Mouse (Mus musculus) midbrain, embryonic 13.5 days (tissue): Measurements from ENCODE around the gene Gm5134. TPM values are rescaled to one million over a fixed set of nuclear protein-coding genes. Genes with fewer than 3 reads are reported as not detected.

Source experiments
- ATAC-seq: fragments of 200-750 bp; cut with Nextera tagmentation; 2 replicates; pipeline ENCODE4 v1.8.0; 2017; ENCODE audit warnings: mild to moderate bottlenecking, moderate TSS enrichment, moderate library complexity
- H3K27ac ChIP-seq: fragments of 300-500 bp; sonication (generic); 2 replicates; pipeline ENCODE4 v1.5.1; 2015; ENCODE audit warnings: inconsistent platforms, mild to moderate bottlenecking, moderate library complexity
- H3K27me3 ChIP-seq: fragments of 300-500 bp; sonication (generic); 2 replicates; pipeline ENCODE4 v1.6.1; 2015; ENCODE audit warnings: mild to moderate bottlenecking, inconsistent platforms
- H3K36me3 ChIP-seq: fragments of 300-500 bp; sonication (generic); 2 replicates; pipeline ENCODE4 v1.6.1; 2015; ENCODE audit warnings: mild to moderate bottlenecking, inconsistent platforms
- H3K4me1 ChIP-seq: fragments of 300-500 bp; sonication (generic); replicated peaks from 2 replicates; pipeline ENCODE4 v1.6.1; 2015; ENCODE audit warnings: inconsistent platforms
- H3K4me2 ChIP-seq: fragments of 300-500 bp; sonication (generic); replicated peaks from 2 replicates; pipeline ENCODE4 v1.6.1; 2015; ENCODE audit warnings: moderate library complexity, mild to moderate bottlenecking, inconsistent platforms
- H3K4me3 ChIP-seq: fragments of 300-500 bp; sonication (generic); replicated peaks from 2 replicates; pipeline ENCODE4 v1.5.1; 2015; ENCODE audit warnings: mild to moderate bottlenecking, inconsistent platforms
- H3K9ac ChIP-seq: fragments of 300-500 bp; sonication (generic); replicated peaks from 2 replicates; pipeline ENCODE4 v1.6.1; 2015; ENCODE audit warnings: mild to moderate bottlenecking, inconsistent platforms
- H3K9me3 ChIP-seq: fragments of 300-500 bp; sonication (generic); 2 replicates; pipeline ENCODE4 v1.6.1; 2016; ENCODE audit warnings: mild to moderate bottlenecking, inconsistent platforms
- WGBS: fragments of 180-500 bp; shearing (Covaris S2); methylation state at CpG from one replicate; pipeline ENCODE4 v1.1.7; 2015; 5-methylcytosine and 5-hydroxymethylcytosine counted together
- polyA plus RNA-seq: library from polyadenylated mRNA; unstranded; fragments of >200 nt; fragmentation: Nextera tagmentation; extraction: Ambion mirVana; gene quantifications from 2 replicates; pipeline ENCODE4 v1.2.1, GENCODE M21; 2015

Gm5134 gene
- polyA plus RNA-seq, 1 experiment from 2014 or later, result 0.07 TPM

DNA sequence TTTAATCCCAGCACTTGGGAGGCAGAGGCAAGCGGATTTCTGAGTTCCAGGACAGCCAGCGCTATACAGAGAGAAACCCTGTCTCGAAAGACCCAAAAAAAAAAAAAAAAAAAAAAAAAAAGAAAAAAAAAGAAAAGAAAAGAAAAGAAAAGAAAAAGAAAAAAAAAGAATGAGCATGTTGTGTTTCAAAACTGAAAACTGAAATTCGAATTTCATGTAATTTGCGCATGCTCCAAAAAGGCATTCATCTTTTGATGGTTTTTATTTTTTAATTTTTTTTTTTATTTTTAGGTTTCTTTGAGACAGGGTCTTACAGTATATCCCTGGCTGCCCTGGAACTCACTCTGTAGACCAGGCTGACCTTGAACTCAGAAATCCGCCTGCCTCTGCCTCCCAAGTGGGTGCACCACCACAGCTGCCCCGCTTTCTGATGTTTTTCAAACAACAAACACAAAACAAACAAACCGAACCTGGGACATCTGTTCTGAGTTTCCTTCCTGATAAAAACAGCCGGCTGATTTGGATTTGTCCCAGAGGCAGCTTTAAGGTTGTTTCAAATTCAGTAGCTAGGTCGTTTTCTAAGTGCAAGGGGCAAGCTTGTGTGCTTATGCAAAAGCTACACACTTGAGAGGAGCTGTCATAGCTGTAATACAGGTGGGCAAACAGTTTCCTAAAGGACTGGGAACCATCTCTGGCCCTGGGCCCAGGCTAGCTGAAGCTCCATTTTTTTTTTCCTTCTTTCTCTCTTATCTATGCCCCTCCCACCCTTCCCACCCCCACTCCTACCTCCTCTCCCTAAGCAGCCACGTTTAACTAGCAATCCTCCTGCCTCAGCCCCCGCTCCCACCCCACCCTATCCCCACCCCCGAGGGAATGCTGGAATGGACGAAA lies 77.4 kb downstream of the Gm5134 start:
- Histone ChIP-seq H3K27me3 (no peaks in the 10 kb centered on the region), H3K36me3 (peaks cover 10% of the 10 kb centered on the region), H3K4me1 (peaks cover 17% of the 10 kb centered on the region), H3K27ac (peak overlapping the region; percentile 49), H3K9me3 (no peaks in the 10 kb centered on the region), H3K4me3 (peak overlapping the region; percentile 91), H3K9ac (peak overlapping the region; percentile 93; the same call in 1 of the 2 replicates), H3K4me2 (peak overlapping the region; percentile 83)
- ATAC-seq, result no peak; the same call in 1 of the 2 replicates
- 55% methylated on average over 14 of the region's 14 CpGs for WGBS

DNA sequence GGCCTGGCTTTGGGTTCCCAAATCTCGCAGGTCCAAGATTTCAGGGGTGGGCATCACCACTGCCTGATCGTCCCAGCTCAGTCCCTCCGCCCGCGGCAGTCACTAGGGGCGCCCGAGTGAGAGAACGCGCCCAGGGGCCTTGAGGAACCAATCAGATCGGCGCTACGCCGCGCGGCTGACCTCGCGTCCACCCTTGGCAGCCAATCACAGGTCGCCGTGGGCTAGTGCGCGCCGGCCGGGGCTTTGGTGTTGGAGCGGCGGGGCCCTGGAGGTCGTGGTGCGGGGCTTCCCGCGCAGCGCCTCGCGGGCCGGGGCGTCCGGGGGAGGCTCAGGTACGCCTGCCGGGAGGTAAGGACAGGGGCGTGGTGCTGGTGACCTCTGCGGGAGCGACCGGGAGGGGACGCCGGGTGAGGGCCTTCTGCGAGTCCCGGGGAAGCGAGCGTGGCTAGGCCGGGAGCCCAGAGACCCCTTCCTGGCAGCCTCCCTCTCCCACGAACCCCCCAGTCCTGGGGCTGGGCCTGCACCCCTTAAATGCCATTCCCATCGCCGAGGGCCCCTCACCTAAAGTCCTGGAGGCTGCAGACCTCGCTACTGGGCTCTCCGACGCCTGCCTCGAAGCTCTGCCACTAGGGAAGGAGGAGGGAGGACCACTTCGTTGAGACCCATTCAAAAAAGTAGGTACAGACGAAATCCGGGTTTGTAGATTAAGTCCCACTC lies 78.2 kb downstream of the Gm5134 start, which contains the start of gene Zfp280b:
Zfp280b (plus strand) TSS at position 249 of the 717 bp plus-strand sequence.
- Histone ChIP-seq H3K36me3 (peaks cover 18% of the 10 kb centered on the region), H3K27me3 (no peaks in the 10 kb centered on the region), H3K4me3 (peak within 1 kb of the TSS; percentile 91), H3K27ac (peak within 1 kb of the TSS; percentile 49), H3K4me2 (peak within 1 kb of the TSS; percentile 83), H3K9ac (peak within 1 kb of the TSS; percentile 93), H3K9me3 (no peaks in the 10 kb centered on the region), H3K4me1 (peaks cover 17% of the 10 kb centered on the region)
- WGBS, result under 1% methylated on average over 58 of the region's 58 CpGs
- ATAC-seq, result peak; percentile 98

- no peaks in the 10 kb centered on the region for H3K27me3 ChIP-seq
- peak overlapping the region; percentile 93 for H3K9ac ChIP-seq
- H3K4me2 ChIP-seq, result peak overlapping the region; percentile 83
- peak overlapping the region; percentile 91 for H3K4me3 ChIP-seq
- 22% methylated on average over 7 of the region's 7 CpGs for WGBS
- peaks cover 24% of the 10 kb centered on the region for H3K36me3 ChIP-seq
- ATAC-seq, result 0 out of 2 replicates have a peak, but pooled peaks have one; percentile 2
- peak overlapping the region; percentile 49; the same call in 1 of the 2 replicates for H3K27ac ChIP-seq
- peaks cover 17% of the 10 kb centered on the region for H3K4me1 ChIP-seq
- H3K9me3 ChIP-seq, result no peaks in the 10 kb centered on the region
Observed at GRCm38 (mm10) chr10:76033119-76033455, 78.8 kb downstream of the Gm5134 start.

DNA sequence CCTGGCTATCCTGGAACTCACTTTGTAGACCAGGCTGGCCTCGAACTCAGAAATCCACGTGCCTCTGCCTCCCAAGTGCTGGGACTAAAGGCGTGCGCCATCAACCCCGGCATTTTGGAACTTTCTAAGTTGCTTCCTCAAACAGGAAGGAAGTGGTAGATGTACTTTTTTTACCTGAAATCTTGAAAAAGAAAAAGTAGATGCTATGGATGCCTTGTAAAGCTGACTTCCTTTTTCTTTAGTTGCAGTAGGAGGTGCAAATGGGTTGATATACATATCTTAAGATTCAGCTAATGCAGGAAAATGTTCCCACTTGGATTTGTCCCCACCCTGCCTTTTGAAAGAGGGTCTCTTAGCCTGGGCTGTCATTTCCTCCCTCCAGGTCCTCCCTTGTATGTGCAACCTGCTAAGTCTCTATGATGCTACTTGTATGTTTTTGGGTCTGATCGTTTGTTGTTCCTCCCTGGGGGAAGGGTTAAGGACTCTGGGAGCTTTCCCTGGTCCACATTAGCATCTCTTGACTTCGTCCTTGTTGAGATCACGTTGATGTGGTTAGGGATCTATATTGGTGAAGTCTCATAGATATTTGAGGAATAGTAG lies 79.8 kb downstream of the Gm5134 start:
- H3K4me2 ChIP-seq, result no peak overlapping the region; the same call in 1 of the 2 replicates
- H3K4me1 ChIP-seq, result peaks cover 17% of the 10 kb centered on the region
- H3K9me3 ChIP-seq, result no peaks in the 10 kb centered on the region
- H3K4me3 ChIP-seq, result no peak overlapping the region
- H3K27me3 ChIP-seq, result no peaks in the 10 kb centered on the region
- no peak overlapping the region for H3K27ac ChIP-seq
- no peak for ATAC-seq
- 96% methylated on average over 8 of the region's 8 CpGs for WGBS
- no peak overlapping the region for H3K9ac ChIP-seq
- peaks cover 34% of the 10 kb centered on the region for H3K36me3 ChIP-seq

- Histone ChIP-seq H3K27ac (no peak overlapping the region), H3K9me3 (no peaks in the 10 kb centered on the region), H3K36me3 (peaks cover 45% of the 10 kb centered on the region), H3K4me3 (no peak overlapping the region), H3K9ac (no peak overlapping the region), H3K4me2 (no peak overlapping the region), H3K4me1 (peaks cover 17% of the 10 kb centered on the region), H3K27me3 (no peaks in the 10 kb centered on the region)
- no peak for ATAC-seq
Observed at GRCm38 (mm10) chr10:76035277-76035676, 81.0 kb downstream of the Gm5134 start.

- WGBS, result 97% methylated on average over 5 of the region's 5 CpGs
- H3K4me2 ChIP-seq, result no peak overlapping the region
- no peak overlapping the region for H3K4me3 ChIP-seq
- ATAC-seq, result no peak
- no peaks in the 10 kb centered on the region for H3K27me3 ChIP-seq
- peaks cover 15% of the 10 kb centered on the region for H3K4me1 ChIP-seq
- no peaks in the 10 kb centered on the region for H3K9me3 ChIP-seq
- H3K36me3 ChIP-seq, result peaks cover 59% of the 10 kb centered on the region
- H3K9ac ChIP-seq, result no peak overlapping the region
- no peak overlapping the region for H3K27ac ChIP-seq
Observed at GRCm38 (mm10) chr10:76036962-76037361, 82.6 kb downstream of the Gm5134 start.

DNA sequence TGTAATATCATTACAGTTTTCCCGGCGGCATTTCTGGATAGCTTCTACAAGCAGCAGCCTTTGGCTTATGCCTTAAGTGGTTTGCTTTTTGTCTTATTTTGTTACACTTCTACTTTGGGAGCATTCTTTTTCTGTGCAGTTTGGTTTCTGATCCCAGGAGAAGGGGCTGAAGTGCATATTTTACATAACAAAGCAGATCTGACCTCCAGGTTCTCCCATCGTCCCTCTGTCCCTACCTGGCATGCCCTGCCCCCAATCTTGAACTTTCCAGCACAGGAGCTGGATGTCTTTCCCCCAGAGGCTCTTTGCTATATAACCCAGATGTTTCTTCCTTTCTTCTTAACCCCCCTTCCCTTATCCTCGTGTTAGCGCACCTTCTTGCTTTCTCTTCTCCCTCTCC lies 91.0 kb downstream of the Gm5134 start:
- WGBS, result 48% methylated on average over 5 of the region's 5 CpGs

GRCm38 (mm10) chr10:76046754-76047153 lies 92.4 kb downstream of the Gm5134 start:
- Histone ChIP-seq H3K9ac (no peak overlapping the region), H3K4me2 (no peak overlapping the region), H3K4me3 (no peak overlapping the region), H3K27ac (no peak overlapping the region), H3K9me3 (no peaks in the 10 kb centered on the region), H3K27me3 (no peaks in the 10 kb centered on the region), H3K36me3 (peaks cover 15% of the 10 kb centered on the region), H3K4me1 (no peaks in the 10 kb centered on the region)
- 66% methylated on average over 1 of the region's 1 CpGs for WGBS
- no peak for ATAC-seq

More for the DNA sequence above, 91.0 kb downstream of the Gm5134 start:
- Histone ChIP-seq H3K36me3 (peaks cover 29% of the 10 kb centered on the region), H3K9ac (no peak overlapping the region), H3K4me3 (no peak overlapping the region), H3K4me2 (no peak overlapping the region), H3K4me1 (no peaks in the 10 kb centered on the region), H3K27me3 (no peaks in the 10 kb centered on the region), H3K9me3 (no peaks in the 10 kb centered on the region), H3K27ac (no peak overlapping the region)
- ATAC-seq, result no peak

- 62% methylated on average over 5 of the region's 5 CpGs for WGBS
- no peak overlapping the region for H3K27ac ChIP-seq
- peaks cover 15% of the 10 kb centered on the region for H3K36me3 ChIP-seq
- no peak for ATAC-seq
- no peaks in the 10 kb centered on the region for H3K27me3 ChIP-seq
- H3K9ac ChIP-seq, result no peak overlapping the region
- no peak overlapping the region for H3K4me3 ChIP-seq
- H3K9me3 ChIP-seq, result no peaks in the 10 kb centered on the region
- no peak overlapping the region for H3K4me2 ChIP-seq
- no peaks in the 10 kb centered on the region for H3K4me1 ChIP-seq
Observed at GRCm38 (mm10) chr10:76047182-76047869, 93.0 kb downstream of the Gm5134 start.

GRCm38 (mm10) chr10:76048967-76049366 lies 94.7 kb downstream of the Gm5134 start:
- WGBS, result 68% methylated on average over 6 of the region's 6 CpGs
- H3K4me2 ChIP-seq, result no peak overlapping the region
- H3K27me3 ChIP-seq, result no peaks in the 10 kb centered on the region
- H3K4me3 ChIP-seq, result no peak overlapping the region
- H3K36me3 ChIP-seq, result peaks cover 4% of the 10 kb centered on the region
- H3K27ac ChIP-seq, result no peak overlapping the region
- H3K9me3 ChIP-seq, result no peaks in the 10 kb centered on the region
- no peak for ATAC-seq
- H3K4me1 ChIP-seq, result no peaks in the 10 kb centered on the region
- H3K9ac ChIP-seq, result no peak overlapping the region

DNA sequence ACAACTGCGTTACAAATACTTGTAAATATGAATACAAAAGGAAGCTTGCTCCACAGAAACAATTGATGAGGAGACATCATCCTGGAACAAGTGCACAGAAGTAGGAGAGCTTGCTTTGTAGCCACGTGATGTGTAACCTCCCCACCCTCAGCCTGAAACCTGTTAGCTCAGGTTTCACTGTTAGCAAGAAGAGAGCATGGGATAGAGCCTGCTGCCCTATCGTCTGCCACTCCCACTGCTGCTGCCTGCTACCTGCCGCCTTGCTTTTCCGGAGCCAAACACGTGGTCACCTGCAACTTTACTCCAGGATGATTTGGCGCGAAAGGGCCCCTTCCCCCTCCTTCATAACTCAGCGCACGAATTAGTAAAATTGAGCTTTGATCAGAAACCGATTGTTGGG lies 97.5 kb downstream of the Gm5134 start:
- no peak for ATAC-seq
- whole genome bisulfite sequencing, result 85% methylated on average over 11 of the region's 11 CpGs
- no peak overlapping the region for H3K4me3 ChIP-seq
- H3K9me3 ChIP-seq, result no peaks in the 10 kb centered on the region
- no peak overlapping the region for H3K9ac ChIP-seq
- H3K36me3 ChIP-seq, result no peaks in the 10 kb centered on the region
- H3K27me3 ChIP-seq, result no peaks in the 10 kb centered on the region
- H3K27ac ChIP-seq, result no peak overlapping the region
- H3K4me1 ChIP-seq, result no peaks in the 10 kb centered on the region
- H3K4me2 ChIP-seq, result no peak overlapping the region
